Mouse (Mus musculus): ENCODE data around the gene Tex33.

DNA sequence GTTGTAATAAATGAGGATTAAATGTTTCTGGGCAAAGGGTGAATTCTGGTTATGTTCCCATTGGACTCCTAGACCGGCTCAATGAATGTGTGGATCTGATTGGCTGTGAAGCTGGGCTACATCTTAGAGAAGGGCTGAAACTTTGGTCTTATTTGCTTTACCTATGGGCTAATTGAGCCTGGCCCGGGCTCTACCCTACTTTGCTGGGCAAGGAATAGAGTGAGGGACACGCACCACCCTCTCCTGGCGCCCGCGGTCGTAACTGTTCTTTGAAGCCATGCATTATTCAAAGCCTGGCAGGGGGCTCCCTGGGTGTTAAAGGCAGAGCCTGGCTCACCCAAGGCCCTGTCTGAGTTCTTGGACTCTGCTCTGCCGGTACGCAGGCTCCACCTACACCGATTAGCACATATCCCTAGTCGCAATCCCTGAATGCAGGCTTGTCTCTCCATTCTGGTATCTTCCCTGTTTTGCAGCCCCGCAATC is 13.9 kb upstream of the Tex33 start:
- no peak for TF ChIP-seq POLR2A (IDR thresholded peaks at IDR 0.05; ENCODE audit: borderline replicate concordance, extremely low read depth, insufficient read depth, insufficient read length, poor library complexity, severe bottlenecking)
- no peak for TF ChIP-seq CTCF (IDR thresholded peaks at IDR 0.05; ENCODE audit: borderline replicate concordance, extremely low read depth, insufficient read depth, insufficient read length)
